Mouse (Mus musculus): ENCODE data around the gene Myo5c.

DNA sequence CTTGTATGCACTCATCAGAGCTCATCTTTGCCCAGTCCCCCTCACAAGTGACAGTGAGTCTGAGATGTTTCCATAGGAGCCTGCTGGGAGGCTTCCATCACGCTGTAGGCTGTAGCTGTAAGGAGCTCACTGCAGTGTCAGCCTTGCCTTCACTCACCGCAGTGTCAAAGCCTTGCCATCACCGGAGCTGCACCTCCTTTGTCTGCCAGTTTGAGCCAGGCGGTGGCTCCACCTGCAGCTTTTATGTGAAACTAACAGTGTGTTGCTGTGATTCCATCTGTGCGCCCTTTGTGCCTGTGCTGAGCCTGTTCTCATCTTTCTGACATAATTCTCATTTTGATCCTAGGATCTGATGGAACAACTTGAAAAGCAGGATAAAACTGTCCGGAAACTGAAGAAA, 34.5 kb upstream of the Myo5c start:
- 0 out of 2 replicates have a peak, but pooled peaks have one; percentile 27 for TF ChIP-seq CTCF (IDR thresholded peaks at IDR 0.05; ENCODE audit: extremely low read depth, insufficient read depth, low read length)
- no peak; the same call in 1 of the 2 replicates for TF ChIP-seq POLR2A (IDR thresholded peaks at IDR 0.05; ENCODE audit: extremely low read depth, insufficient read depth, low read length)

Measured in cortical plate, adult 2 months (tissue).